Mouse (Mus musculus): Measurements from ENCODE around the gene Eid1. TPM values are rescaled to one million over a fixed set of nuclear protein-coding genes. Genes with fewer than 3 reads are reported as not detected.

Gene Eid1
- polyA plus RNA-seq, 1 experiment from 2014 or later = 426 TPM

DNA sequence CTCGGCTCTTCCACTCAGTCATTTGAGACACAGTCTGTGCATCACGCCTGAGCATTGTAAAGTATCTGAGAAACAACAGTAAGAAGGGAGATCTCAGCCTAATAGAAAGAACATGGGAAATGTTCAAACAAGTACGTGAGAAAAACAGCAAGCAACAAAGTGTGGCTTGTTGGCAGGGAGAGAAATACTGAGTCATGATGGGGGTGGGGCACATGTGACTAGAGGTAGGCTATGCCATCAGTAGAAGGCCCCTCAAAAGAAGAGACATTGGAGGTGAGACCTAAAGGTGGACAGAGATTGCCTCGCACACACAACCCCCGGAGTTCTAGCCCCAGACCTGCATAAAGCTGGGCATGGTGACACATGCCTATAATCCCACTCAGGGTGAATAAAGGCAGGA lies 7.7 kb upstream of the Eid1 start:
- DNase-seq (ENCODE audit: low spot score) (no peak), ATAC-seq (no peak)
- H3K4me3 ChIP-seq (ENCODE audit: low read depth, low read length) = no peak overlapping the region
- H3K4me2 ChIP-seq (ENCODE audit: low read length) = no peak overlapping the region
- H3K4me1 ChIP-seq (ENCODE audit: control insufficient read depth, insufficient read depth, low read length) = no peaks in the 10 kb centered on the region
- 80% methylated on average over 5 of the region's 5 CpGs for WGBS
- H3K27ac ChIP-seq (ENCODE audit: low read depth, low read length) = no peak overlapping the region
- no peaks in the 10 kb centered on the region for H3K9me3 ChIP-seq (replicated peaks; ENCODE audit: control insufficient read depth, low read length)
- no peaks in the 10 kb centered on the region for H3K27me3 ChIP-seq (replicated peaks; ENCODE audit: control insufficient read depth, insufficient read depth, low read length)
- no peak overlapping the region for H3K9ac ChIP-seq (ENCODE audit: low read length)
- H3K36me3 ChIP-seq (ENCODE audit: control insufficient read depth, insufficient read depth, low read length) = no peaks in the 10 kb centered on the region

DNA sequence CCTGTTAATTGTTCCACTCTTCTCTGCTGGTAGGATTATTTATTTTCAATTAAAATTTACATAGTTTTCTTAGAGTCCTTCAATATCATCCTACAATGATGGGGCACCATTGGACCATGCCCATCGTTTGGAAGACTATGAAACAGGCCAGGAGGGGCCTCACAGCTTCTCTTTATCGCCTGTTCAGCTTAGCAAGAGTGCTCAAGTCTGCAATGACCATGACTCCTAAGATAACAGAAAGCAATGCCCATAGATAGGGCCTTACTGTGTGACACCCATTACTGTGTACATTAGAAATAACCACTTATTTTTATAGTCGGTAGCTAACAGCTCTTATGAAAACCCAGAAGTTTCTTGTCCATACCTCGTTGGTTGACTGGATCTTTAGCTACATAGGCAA lies 7.0 kb upstream of the Eid1 start:
- no peaks in the 10 kb centered on the region for H3K36me3 ChIP-seq (ENCODE audit: control insufficient read depth, insufficient read depth, low read length)
- no peaks in the 10 kb centered on the region for H3K27me3 ChIP-seq (replicated peaks; ENCODE audit: control insufficient read depth, insufficient read depth, low read length)
- no peak overlapping the region for H3K27ac ChIP-seq (ENCODE audit: low read depth, low read length)
- H3K4me2 ChIP-seq (ENCODE audit: low read length) = no peak overlapping the region
- H3K4me3 ChIP-seq (ENCODE audit: low read depth, low read length) = no peak overlapping the region
- ATAC-seq = no peak
- H3K9me3 ChIP-seq (replicated peaks; ENCODE audit: control insufficient read depth, low read length) = no peaks in the 10 kb centered on the region
- no peak for DNase-seq (ENCODE audit: low spot score)
- H3K9ac ChIP-seq (ENCODE audit: low read length) = no peak overlapping the region
- WGBS = 88% methylated on average over 4 of the region's 4 CpGs
- H3K4me1 ChIP-seq (ENCODE audit: control insufficient read depth, insufficient read depth, low read length) = no peaks in the 10 kb centered on the region

DNA sequence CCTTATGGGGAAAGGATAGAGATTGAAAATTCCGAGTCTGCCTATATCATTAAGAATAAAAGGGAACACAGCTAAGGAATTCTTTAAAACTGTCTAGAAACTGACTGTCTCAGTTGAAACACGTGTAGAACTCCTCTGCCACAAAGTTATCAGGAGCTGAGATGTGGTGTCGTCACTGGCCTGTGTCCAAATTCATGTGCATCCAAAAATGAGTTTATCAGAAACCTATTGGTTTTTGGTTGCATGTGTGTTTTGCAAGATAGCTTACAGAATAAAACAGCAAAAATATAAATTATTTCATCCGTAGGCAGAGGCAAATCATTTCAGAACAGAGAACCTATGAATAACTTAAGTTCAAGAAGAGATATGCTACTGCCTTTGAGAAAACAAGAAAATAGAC lies 6.2 kb upstream of the Eid1 start:
- Histone ChIP-seq H3K4me2 (ENCODE audit: low read length) (no peak overlapping the region), H3K27me3 (replicated peaks; ENCODE audit: control insufficient read depth, insufficient read depth, low read length) (no peaks in the 10 kb centered on the region), H3K4me1 (ENCODE audit: control insufficient read depth, insufficient read depth, low read length) (no peaks in the 10 kb centered on the region), H3K4me3 (ENCODE audit: low read depth, low read length) (no peak overlapping the region), H3K27ac (ENCODE audit: low read depth, low read length) (no peak overlapping the region), H3K36me3 (ENCODE audit: control insufficient read depth, insufficient read depth, low read length) (no peaks in the 10 kb centered on the region), H3K9ac (ENCODE audit: low read length) (no peak overlapping the region), H3K9me3 (replicated peaks; ENCODE audit: control insufficient read depth, low read length) (no peaks in the 10 kb centered on the region)
- ATAC-seq (no peak), DNase-seq (ENCODE audit: low spot score) (no peak)
- WGBS = 81% methylated on average over 4 of the region's 4 CpGs

DNA sequence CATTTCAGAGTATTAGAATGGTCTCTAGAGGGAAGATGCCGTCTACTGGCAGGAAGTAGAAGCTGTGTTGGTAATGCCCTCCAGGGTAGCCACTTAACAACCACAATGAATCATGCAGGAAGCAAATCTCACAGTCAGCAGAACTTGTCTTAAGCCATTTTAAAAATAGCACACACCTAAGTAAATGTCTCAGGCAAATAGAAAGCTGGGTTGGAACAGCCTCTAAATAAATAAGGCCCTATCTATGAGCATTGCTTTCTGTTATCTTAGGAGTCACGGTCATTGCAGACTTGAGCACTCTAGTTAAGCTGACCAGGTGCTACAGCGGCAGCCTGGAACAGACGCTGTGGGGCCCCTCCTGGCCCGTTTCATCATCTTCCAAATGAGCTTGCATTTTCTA lies 5.7 kb upstream of the Eid1 start:
- Histone ChIP-seq H3K36me3 (ENCODE audit: control insufficient read depth, insufficient read depth, low read length) (no peaks in the 10 kb centered on the region), H3K27me3 (replicated peaks; ENCODE audit: control insufficient read depth, insufficient read depth, low read length) (no peaks in the 10 kb centered on the region), H3K4me1 (ENCODE audit: control insufficient read depth, insufficient read depth, low read length) (no peaks in the 10 kb centered on the region), H3K4me2 (ENCODE audit: low read length) (no peak overlapping the region), H3K27ac (ENCODE audit: low read depth, low read length) (no peak overlapping the region), H3K4me3 (ENCODE audit: low read depth, low read length) (no peak overlapping the region), H3K9ac (ENCODE audit: low read length) (no peak overlapping the region), H3K9me3 (replicated peaks; ENCODE audit: control insufficient read depth, low read length) (no peaks in the 10 kb centered on the region)
- WGBS = 85% methylated on average over 5 of the region's 5 CpGs
- ATAC-seq = no peak
- no peak for DNase-seq (ENCODE audit: low spot score)

DNA sequence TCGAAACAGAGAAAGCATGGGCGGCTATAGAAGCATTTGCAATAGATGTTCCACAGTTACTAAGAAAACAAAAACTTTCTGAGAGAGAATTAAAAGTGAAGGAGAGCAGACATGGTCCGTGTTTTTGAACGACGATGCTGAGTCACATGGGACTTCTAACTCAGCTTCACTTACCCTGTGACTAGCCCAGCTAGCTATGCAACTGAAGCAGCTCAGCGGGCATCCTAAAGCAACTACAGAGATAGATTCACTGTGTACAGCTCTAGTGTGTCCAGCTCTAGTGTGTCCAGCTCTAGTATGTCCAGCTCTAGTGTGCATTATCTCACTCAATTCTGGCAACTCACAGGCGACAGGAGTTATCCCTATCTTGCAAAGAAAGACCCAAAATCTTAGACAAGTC lies 5.2 kb upstream of the Eid1 start:
- H3K27me3 ChIP-seq (replicated peaks; ENCODE audit: control insufficient read depth, insufficient read depth, low read length) = no peaks in the 10 kb centered on the region
- DNase-seq (ENCODE audit: low spot score) (no peak), ATAC-seq (no peak)
- 91% methylated on average over 7 of the region's 7 CpGs for WGBS
- H3K9ac ChIP-seq (ENCODE audit: low read length) = no peak overlapping the region
- H3K4me1 ChIP-seq (ENCODE audit: control insufficient read depth, insufficient read depth, low read length) = no peaks in the 10 kb centered on the region
- H3K36me3 ChIP-seq (ENCODE audit: control insufficient read depth, insufficient read depth, low read length) = no peaks in the 10 kb centered on the region
- H3K27ac ChIP-seq (ENCODE audit: low read depth, low read length) = no peak overlapping the region
- no peak overlapping the region for H3K4me2 ChIP-seq (ENCODE audit: low read length)
- H3K4me3 ChIP-seq (ENCODE audit: low read depth, low read length) = no peak overlapping the region
- H3K9me3 ChIP-seq (replicated peaks; ENCODE audit: control insufficient read depth, low read length) = no peaks in the 10 kb centered on the region

DNA sequence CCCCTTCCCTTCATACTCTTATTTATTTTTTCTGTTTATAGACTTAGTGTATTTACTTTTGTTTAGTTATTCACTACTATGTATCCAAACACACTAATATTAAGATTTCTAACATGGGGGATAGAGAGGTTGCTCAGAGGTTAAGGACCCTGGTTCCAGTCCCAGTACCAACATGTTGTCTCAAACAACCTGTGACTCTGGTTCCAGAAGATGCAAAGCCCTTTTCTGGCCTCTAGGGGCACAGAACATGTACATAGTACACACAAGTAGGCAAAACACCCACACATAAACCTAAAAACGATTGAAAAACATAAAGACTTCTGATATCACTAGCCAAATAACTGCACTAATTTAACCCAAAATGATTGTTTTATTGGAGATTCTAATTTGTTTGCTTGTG lies 2.0 kb upstream of the Eid1 start:
- DNase-seq (ENCODE audit: low spot score) = peak; percentile 24
- no peaks in the 10 kb centered on the region for H3K9me3 ChIP-seq (replicated peaks; ENCODE audit: control insufficient read depth, low read length)
- H3K36me3 ChIP-seq (ENCODE audit: control insufficient read depth, insufficient read depth, low read length) = no peaks in the 10 kb centered on the region
- H3K9ac ChIP-seq (ENCODE audit: low read length) = no peak overlapping the region
- H3K4me3 ChIP-seq (ENCODE audit: low read depth, low read length) = no peak overlapping the region
- no peak overlapping the region for H3K4me2 ChIP-seq (ENCODE audit: low read length)
- no peaks in the 10 kb centered on the region for H3K27me3 ChIP-seq (replicated peaks; ENCODE audit: control insufficient read depth, insufficient read depth, low read length)
- ATAC-seq = no peak
- H3K4me1 ChIP-seq (ENCODE audit: control insufficient read depth, insufficient read depth, low read length) = peaks cover 8% of the 10 kb centered on the region; the same call in 1 of the 2 replicates
- no peak overlapping the region for H3K27ac ChIP-seq (ENCODE audit: low read depth, low read length)
- WGBS = 54% methylated on average over 1 of the region's 1 CpGs

DNA sequence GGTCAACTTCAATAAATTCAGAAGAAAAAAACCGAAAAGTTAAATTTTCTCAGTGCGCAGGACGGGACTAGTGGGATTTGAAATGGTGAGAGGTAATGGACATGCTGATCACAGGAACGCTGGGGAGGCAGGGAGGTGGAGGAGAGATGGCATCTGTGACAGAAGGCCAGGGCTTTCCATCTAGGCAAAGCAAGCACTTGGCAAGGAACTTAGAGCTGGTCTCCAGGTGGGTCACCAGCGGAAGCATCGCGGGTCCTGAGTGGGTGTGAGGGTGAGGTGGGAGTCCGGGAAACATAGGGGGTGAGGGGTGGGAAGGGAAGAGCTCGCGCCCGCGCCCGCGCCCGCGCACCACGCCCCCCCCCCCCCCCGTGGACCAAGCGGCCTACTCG lies 333 bp upstream of the Eid1 start:
- Histone ChIP-seq H3K4me1 (ENCODE audit: control insufficient read depth, insufficient read depth, low read length) (peaks cover 8% of the 10 kb centered on the region; the same call in 1 of the 2 replicates), H3K9me3 (replicated peaks; ENCODE audit: control insufficient read depth, low read length) (no peaks in the 10 kb centered on the region), H3K4me3 (ENCODE audit: low read depth, low read length) (peak overlapping the region; percentile 77), H3K9ac (ENCODE audit: low read length) (peak overlapping the region; percentile 88), H3K27ac (ENCODE audit: low read depth, low read length) (peak overlapping the region; percentile 90; the same call in 1 of the 2 replicates), H3K4me2 (ENCODE audit: low read length) (peak overlapping the region; percentile 59), H3K36me3 (ENCODE audit: control insufficient read depth, insufficient read depth, low read length) (no peaks in the 10 kb centered on the region), H3K27me3 (replicated peaks; ENCODE audit: control insufficient read depth, insufficient read depth, low read length) (no peaks in the 10 kb centered on the region)
- no peak for DNase-seq (ENCODE audit: low spot score)
- ATAC-seq = no peak
- WGBS = 38% methylated on average over 7 of the region's 20 CpGs

DNA sequence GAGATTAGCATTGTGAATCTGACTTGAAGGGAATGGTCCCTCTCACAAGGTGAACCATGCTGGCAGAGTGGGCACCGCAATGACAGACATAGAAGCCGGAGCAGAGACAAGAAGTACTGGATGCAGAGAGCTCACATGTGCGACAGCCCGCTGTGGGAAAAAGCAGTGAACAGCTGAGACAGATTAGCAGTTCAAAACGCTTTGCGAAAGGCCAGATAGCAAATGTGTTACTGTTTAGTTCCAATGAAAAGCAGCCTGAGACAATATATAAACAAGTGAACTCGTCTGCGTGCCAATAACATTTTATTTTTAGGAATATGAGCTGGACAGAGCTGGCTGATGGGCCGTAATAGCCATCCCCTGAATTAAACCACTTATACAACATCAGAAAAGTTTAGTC lies 8.9 kb downstream of the Eid1 start:
- Histone ChIP-seq H3K36me3 (ENCODE audit: control insufficient read depth, insufficient read depth, low read length) (no peaks in the 10 kb centered on the region), H3K4me1 (ENCODE audit: control insufficient read depth, insufficient read depth, low read length) (no peaks in the 10 kb centered on the region), H3K4me3 (ENCODE audit: low read depth, low read length) (no peak overlapping the region), H3K9me3 (replicated peaks; ENCODE audit: control insufficient read depth, low read length) (no peaks in the 10 kb centered on the region), H3K27ac (ENCODE audit: low read depth, low read length) (no peak overlapping the region), H3K4me2 (ENCODE audit: low read length) (no peak overlapping the region), H3K9ac (ENCODE audit: low read length) (no peak overlapping the region), H3K27me3 (replicated peaks; ENCODE audit: control insufficient read depth, insufficient read depth, low read length) (no peaks in the 10 kb centered on the region)
- WGBS = 81% methylated on average over 9 of the region's 9 CpGs
- no peak for DNase-seq (ENCODE audit: low spot score)
- no peak for ATAC-seq

DNA sequence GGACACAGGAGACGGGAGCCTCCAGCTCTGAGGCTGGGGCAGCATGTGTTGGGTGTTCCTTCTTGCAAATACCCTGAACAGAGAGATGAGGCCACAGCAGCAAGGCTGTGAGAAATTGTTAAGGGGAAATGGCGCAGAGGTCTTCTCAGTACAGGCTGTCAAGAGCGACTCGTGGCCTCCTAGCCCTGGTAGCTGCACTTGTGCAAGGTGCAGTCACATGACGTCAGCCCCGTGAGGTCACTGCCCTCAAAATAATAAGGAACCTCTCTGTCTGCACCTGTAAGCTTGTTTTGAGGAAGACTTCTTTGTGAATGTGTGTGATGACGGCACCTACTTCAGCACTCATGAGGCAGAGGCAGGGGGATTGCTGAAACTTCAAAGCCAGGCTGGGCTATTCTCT lies 11.0 kb downstream of the Eid1 start:
- Histone ChIP-seq H3K4me2 (ENCODE audit: low read length) (no peak overlapping the region), H3K27me3 (replicated peaks; ENCODE audit: control insufficient read depth, insufficient read depth, low read length) (no peaks in the 10 kb centered on the region), H3K4me3 (ENCODE audit: low read depth, low read length) (no peak overlapping the region), H3K36me3 (ENCODE audit: control insufficient read depth, insufficient read depth, low read length) (no peaks in the 10 kb centered on the region), H3K4me1 (ENCODE audit: control insufficient read depth, insufficient read depth, low read length) (no peaks in the 10 kb centered on the region), H3K9ac (ENCODE audit: low read length) (0 out of 2 replicates have a peak overlapping the region, but pooled peaks have one; percentile 5), H3K27ac (ENCODE audit: low read depth, low read length) (no peak overlapping the region), H3K9me3 (replicated peaks; ENCODE audit: control insufficient read depth, low read length) (no peaks in the 10 kb centered on the region)
- ATAC-seq (no peak), DNase-seq (ENCODE audit: low spot score) (no peak)
- WGBS = 87% methylated on average over 7 of the region's 7 CpGs

Data from forebrain, embryonic 14.5 days (tissue).